Mouse (Mus musculus) MEL (cell line): Measurements from ENCODE around the gene Kctd19. TPM values are rescaled to one million over a fixed set of nuclear protein-coding genes. Genes with fewer than 3 reads are reported as not detected.

Experiments
- DNase-seq: peaks from one replicate; pipeline ENCODE4 v3.0.0; 2011; ENCODE audit warnings: low read depth, low spot score
- H3K27ac ChIP-seq: 2 replicates; pipeline ENCODE4 v1.5.1; 2012; ENCODE audit warnings: low read depth, mild to moderate bottlenecking, control low read depth, low read length, moderate library complexity; ENCODE audit not compliant: control insufficient read depth
- H3K27me3 ChIP-seq, 2 experiments: fragments of 150-350 bp in 1 of 2; sonication (generic) in 1 of 2; 2 replicates each; pipeline ENCODE4 v1.6.1; 2012; ENCODE audit warnings: low read length in 2 of 2, mild to moderate bottlenecking in 2 of 2, improper control_type of control experiment in 1 of 2, moderate library complexity in 1 of 2; ENCODE audit not compliant: insufficient read depth in 2 of 2, control insufficient read depth in 1 of 2
- H3K36me3 ChIP-seq, 2 experiments: 2 replicates each; pipeline ENCODE4 v1.6.1; 2012 to 2014; ENCODE audit warnings: low read length in 2 of 2, improper control_type of control experiment in 1 of 2, inconsistent platforms in 1 of 2, mild to moderate bottlenecking in 1 of 2; ENCODE audit not compliant: insufficient read depth in 2 of 2, control insufficient read depth in 1 of 2
- H3K4me1 ChIP-seq, 2 experiments: fragments of 150-350 bp in 1 of 2; sonication (generic) in 1 of 2; 2 replicates each; pipeline ENCODE4 v1.6.1; 2012; ENCODE audit warnings: low read length in 2 of 2, improper control_type of control experiment in 1 of 2, mild to moderate bottlenecking in 1 of 2; ENCODE audit not compliant: insufficient read depth in 2 of 2, control insufficient read depth in 1 of 2
- H3K4me3 ChIP-seq, 2 experiments: fragments of 150-350 bp in 1 of 2; sonication (generic) in 1 of 2; 2 replicates each; pipeline ENCODE4 v1.5.1; 2012; ENCODE audit warnings: low read depth in 2 of 2, low read length in 2 of 2, mild to moderate bottlenecking in 2 of 2, moderate library complexity in 2 of 2, control low read depth in 1 of 2, improper control_type of control experiment in 1 of 2; ENCODE audit not compliant: control insufficient read depth in 1 of 2, insufficient read depth in 1 of 2
- H3K79me2 ChIP-seq: 2 replicates; pipeline ENCODE4 v1.6.1; 2012; ENCODE audit warnings: mild to moderate bottlenecking, low read length, moderate library complexity; ENCODE audit not compliant: control insufficient read depth, poor library complexity, insufficient read depth
- H3K9ac ChIP-seq: 2 replicates; pipeline ENCODE4 v1.6.1; 2012; ENCODE audit warnings: low read depth, mild to moderate bottlenecking, control low read depth, low read length, moderate library complexity; ENCODE audit not compliant: control insufficient read depth, poor library complexity, severe bottlenecking
- H3K9me3 ChIP-seq: fragments of 150-350 bp; sonication (generic); replicated peaks from 2 replicates; pipeline ENCODE4 v1.6.1; 2012; ENCODE audit warnings: mild to moderate bottlenecking, low read length, improper control_type of control experiment, moderate library complexity; ENCODE audit not compliant: insufficient read depth
- CTCF ChIP-seq, 3 experiments: IDR thresholded peaks in 2 of 3; conservative IDR thresholded peaks in 1 of 3; 2 replicates each; pipeline ENCODE4 v1.5.1; 2011 to 2012; ENCODE audit warnings: low read length in 3 of 3, low read depth in 2 of 3, mild to moderate bottlenecking in 2 of 3, improper control_type of control experiment in 1 of 3, inconsistent platforms in 1 of 3, mixed read lengths in 1 of 3, moderate library complexity in 1 of 3; ENCODE audit not compliant: control insufficient read depth in 1 of 3, insufficient read depth in 1 of 3, poor library complexity in 1 of 3, severe bottlenecking in 1 of 3
- E2F4 ChIP-seq: IDR thresholded peaks from 2 replicates; pipeline ENCODE4 v1.6.1; 2011; ENCODE audit warnings: low read depth, low read length, improper control_type of control experiment, borderline replicate concordance
- EP300 ChIP-seq, 2 experiments: IDR thresholded peaks; 2 replicates each; pipeline ENCODE4 v1.6.1; 2011; ENCODE audit warnings: improper control_type of control experiment in 2 of 2, low read length in 2 of 2, low read depth in 1 of 2, mild to moderate bottlenecking in 1 of 2
- GATA1 ChIP-seq: IDR thresholded peaks from 2 replicates; pipeline ENCODE4 v1.6.1; 2011; ENCODE audit warnings: low read depth, low read length, improper control_type of control experiment
- HCFC1 ChIP-seq: IDR thresholded peaks from 2 replicates; pipeline ENCODE4 v1.6.1; 2012; ENCODE audit warnings: low read depth, mild to moderate bottlenecking, inconsistent platforms, low read length, improper control_type of control experiment, moderate library complexity
- JUND ChIP-seq: IDR thresholded peaks from 2 replicates; pipeline ENCODE4 v1.6.1; 2011; ENCODE audit warnings: low read depth, mild to moderate bottlenecking, improper control_type of control experiment, low read length
- KAT2A ChIP-seq: conservative IDR thresholded peaks from 2 replicates; pipeline ENCODE4 v1.6.1; 2012; ENCODE audit warnings: low read depth, low read length, improper control_type of control experiment, inconsistent platforms
- MAFK ChIP-seq: IDR thresholded peaks from 2 replicates; pipeline ENCODE4 v1.6.1; 2011; ENCODE audit warnings: low read depth, mild to moderate bottlenecking, low read length, improper control_type of control experiment, borderline replicate concordance
- MAX ChIP-seq: IDR thresholded peaks from 2 replicates; pipeline ENCODE4 v1.6.1; 2011; ENCODE audit warnings: low read length, improper control_type of control experiment
- MXI1 ChIP-seq: IDR thresholded peaks from 2 replicates; pipeline ENCODE4 v1.6.1; 2011; ENCODE audit warnings: mild to moderate bottlenecking, low read depth, low read length, improper control_type of control experiment
- MYB ChIP-seq: IDR thresholded peaks from 2 replicates; pipeline ENCODE4 v1.6.1; 2011; ENCODE audit warnings: mild to moderate bottlenecking, low read depth, low read length, improper control_type of control experiment
- NRF1 ChIP-seq: IDR thresholded peaks from 2 replicates; pipeline ENCODE4 v1.6.1; 2014; ENCODE audit warnings: low read depth, mild to moderate bottlenecking, inconsistent platforms, low read length, improper control_type of control experiment, moderate library complexity; ENCODE audit not compliant: poor library complexity, insufficient read depth, severe bottlenecking
- POLR2AphosphoS2 ChIP-seq: IDR thresholded peaks from 2 replicates; pipeline ENCODE4 v1.6.1; 2011; ENCODE audit warnings: low read length, improper control_type of control experiment
- POLR2AphosphoS5 ChIP-seq: IDR thresholded peaks from 2 replicates; pipeline ENCODE4 v1.6.1; 2012; ENCODE audit warnings: low read depth, borderline replicate concordance, mild to moderate bottlenecking, inconsistent platforms, low read length, moderate library complexity, mixed read lengths
- RAD21 ChIP-seq: IDR thresholded peaks from 2 replicates; pipeline ENCODE4 v1.6.1; 2011; ENCODE audit warnings: mild to moderate bottlenecking, low read depth, low read length, improper control_type of control experiment
- RCOR1 ChIP-seq: IDR thresholded peaks from 2 replicates; pipeline ENCODE4 v1.6.1; 2012; ENCODE audit warnings: low read depth, mild to moderate bottlenecking, inconsistent platforms, low read length, improper control_type of control experiment
- SIN3A ChIP-seq: IDR thresholded peaks from 2 replicates; pipeline ENCODE4 v1.6.1; 2012; ENCODE audit warnings: low read length, improper control_type of control experiment, inconsistent platforms
- SMC3 ChIP-seq: IDR thresholded peaks from 2 replicates; pipeline ENCODE4 v1.6.1; 2011; ENCODE audit warnings: low read depth, low read length, improper control_type of control experiment
- TAL1 ChIP-seq: IDR thresholded peaks from 2 replicates; pipeline ENCODE4 v1.6.1; 2012; ENCODE audit warnings: mild to moderate bottlenecking, inconsistent platforms, low read length, moderate library complexity, mixed read lengths
- TCF12 ChIP-seq: IDR thresholded peaks from 2 replicates; pipeline ENCODE4 v1.6.1; 2014; ENCODE audit warnings: low read depth, mild to moderate bottlenecking, inconsistent platforms, low read length, improper control_type of control experiment, moderate library complexity
- ZC3H11A ChIP-seq: IDR thresholded peaks from 2 replicates; pipeline ENCODE4 v1.6.1; 2012; ENCODE audit warnings: low read depth, mild to moderate bottlenecking, inconsistent platforms, low read length, improper control_type of control experiment
- ZMIZ1 ChIP-seq: IDR thresholded peaks from 2 replicates; pipeline ENCODE4 v1.6.1; 2012; ENCODE audit warnings: low read depth, mild to moderate bottlenecking, inconsistent platforms, low read length, improper control_type of control experiment, moderate library complexity
- polyA plus RNA-seq, 2 experiments: library from polyadenylated mRNA; stranded (reverse) in 1 of 2; unstranded in 1 of 2; fragments of >175 nt in 1 of 2; fragments of >200 nt in 1 of 2; gene quantifications; 2 replicates each; pipeline versions ENCODE4 v1.2.1 to v1.2.4; 2012; ENCODE audit warnings: low replicate concordance in 2 of 2, low read depth in 1 of 2; ENCODE audit not compliant: insufficient read length in 2 of 2, insufficient read depth in 1 of 2, missing spikeins in 1 of 2
- total RNA-seq: library from RNA; depleted of rRNA; stranded (reverse); fragments of 300-350 nt; gene quantifications from 2 replicates; pipeline ENCODE4 v1.2.3, GENCODE M21; 2012

The Kctd19 gene
- total and polyA plus RNA-seq, 3 experiments, result not detected

DNA sequence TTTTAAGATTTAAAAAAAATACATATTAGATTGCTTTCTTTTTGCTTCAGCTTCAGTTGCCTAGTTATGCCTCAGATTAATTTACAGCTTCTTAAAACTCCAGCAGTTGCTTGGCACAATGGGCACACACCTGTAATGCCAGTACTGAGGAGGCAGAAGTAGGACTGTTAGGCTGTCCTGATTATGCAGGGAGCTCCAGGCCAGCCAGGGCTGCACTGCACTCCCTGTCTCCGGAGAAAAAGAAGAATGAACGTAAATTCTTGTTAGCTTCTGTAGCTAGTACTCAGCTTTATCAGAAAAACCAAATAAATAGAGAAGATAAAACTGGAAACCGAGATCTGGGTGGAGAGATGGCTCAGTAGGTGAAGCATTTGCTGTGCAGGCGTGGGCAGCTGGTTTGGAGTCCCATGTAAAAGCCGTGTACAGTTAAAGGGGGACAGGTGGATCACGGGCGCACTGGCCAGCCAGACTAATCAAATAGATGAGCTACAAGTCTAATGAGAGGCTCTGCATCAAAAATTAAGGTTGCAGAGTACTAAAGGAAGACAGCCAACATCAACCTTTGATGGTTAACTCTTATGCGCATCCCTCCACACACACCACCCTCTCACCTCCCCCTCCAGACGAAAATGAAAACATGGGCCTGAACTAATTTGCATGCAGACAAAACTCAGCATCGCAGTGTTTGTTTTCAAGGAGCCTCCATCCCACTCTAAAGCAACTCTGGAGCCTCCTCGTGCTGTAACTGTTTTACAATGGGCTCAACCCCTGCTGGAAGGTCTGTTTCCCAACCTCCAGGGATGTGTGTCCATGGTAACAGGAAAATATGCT is 32.2 kb upstream of the Kctd19 start:
- no peak overlapping the region for H3K4me3 ChIP-seq
- no peaks in the 10 kb centered on the region for H3K9me3 ChIP-seq
- no peak overlapping the region for H3K27ac ChIP-seq
- TF ChIP-seq RCOR1 (no peak), MXI1 (no peak), E2F4 (no peak), NRF1 (no peak), POLR2AphosphoS2 (no peak)
- peaks cover 0 to 6% of the 10 kb centered on the region in 2 experiments; a peak in 2 of 4 replicates for H3K36me3 ChIP-seq
- no peaks in the 10 kb centered on the region for H3K79me2 ChIP-seq
- H3K4me1 ChIP-seq, result 0 out of 4 replicates have a peak, but pooled peaks cover 0 to 7% of the 10 kb centered on the region in 2 experiments
- DNase-seq, result no peak
- no peak overlapping the region for H3K9ac ChIP-seq
- peaks cover 15 to 18% of the 10 kb centered on the region in 2 experiments for H3K27me3 ChIP-seq

DNA sequence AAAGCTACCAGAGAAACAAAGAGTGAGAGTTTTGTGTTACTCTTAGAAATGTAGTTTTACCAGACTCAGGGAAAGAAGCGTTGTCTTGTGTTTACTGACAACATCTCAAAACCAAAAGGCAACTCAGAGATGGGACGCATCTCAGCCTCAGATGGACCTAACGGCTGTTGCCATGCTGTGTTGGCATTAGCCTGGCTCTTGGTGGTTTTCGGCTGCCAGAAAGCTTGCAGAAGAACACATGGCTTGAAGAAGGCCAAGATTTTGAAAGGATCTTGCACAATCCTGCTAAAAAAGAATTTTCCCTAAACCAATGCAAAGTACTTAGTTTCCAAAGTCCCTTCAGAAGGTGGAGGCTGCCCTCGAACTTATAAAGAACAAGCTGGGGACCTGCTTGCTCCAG is 29.4 kb upstream of the Kctd19 start:
- no peak overlapping the region for H3K9ac ChIP-seq
- DNase-seq, result no peak

DNA sequence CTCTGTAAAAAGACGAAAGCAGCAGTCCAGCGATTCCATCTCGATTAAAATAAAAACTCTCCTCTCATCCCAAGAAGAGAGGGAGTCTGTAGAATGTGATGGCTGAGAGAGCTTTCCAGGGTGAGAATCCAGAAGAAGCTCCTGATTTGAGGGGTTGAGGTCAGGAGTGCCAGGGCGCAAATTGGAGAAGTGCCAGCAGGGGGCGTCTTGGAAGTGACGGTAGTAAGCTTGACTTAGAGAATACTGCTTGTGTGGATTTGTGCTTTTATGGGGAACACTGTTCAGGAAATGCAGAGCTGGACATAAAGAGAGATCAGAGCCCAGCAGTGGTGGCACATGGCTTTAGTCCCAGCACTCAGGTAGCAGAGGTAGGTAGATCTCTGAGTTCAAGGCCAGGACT is 28.1 kb upstream of the Kctd19 start:
- peak; percentile 71 for DNase-seq
- no peak for TF ChIP-seq ZMIZ1
- TF ChIP-seq CTCF (IDR thresholded peaks at IDR 0.05 in 2 of 3, conservative IDR thresholded peaks at IDR 0.05 in 1 of 3; ENCODE audit: control insufficient read depth in 1 of 3, insufficient read depth in 1 of 3, low read depth in 2 of 3, low read length in 3 of 3, poor library complexity in 1 of 3, severe bottlenecking in 1 of 3), result peak; percentile 70 to 80 (median 78)
- TF ChIP-seq RAD21, result peak; percentile 27
- no peak for TF ChIP-seq NRF1
- peak; percentile 71 for TF ChIP-seq SMC3
- TF ChIP-seq JUND, result no peak
- TF ChIP-seq EP300 (IDR thresholded peaks at IDR 0.05; ENCODE audit: low read depth in 1 of 2, low read length in 2 of 2), result no peak
- TF ChIP-seq MAX, result no peak
- no peak for TF ChIP-seq GATA1
- no peak for TF ChIP-seq RCOR1
- Histone ChIP-seq H3K27me3 (peaks cover 17% of the 10 kb centered on the region in 2 experiments), H3K4me1 (no peaks in the 10 kb centered on the region), H3K9me3 (no peaks in the 10 kb centered on the region), H3K36me3 (no peaks in the 10 kb centered on the region), H3K4me3 (no peak overlapping the region), H3K27ac (no peak overlapping the region), H3K9ac (no peak overlapping the region), H3K79me2 (no peaks in the 10 kb centered on the region)

More for the DNA sequence above, 29.4 kb upstream of the Kctd19 start:
- no peak overlapping the region for H3K4me3 ChIP-seq
- H3K4me1 ChIP-seq, result no peaks in the 10 kb centered on the region
- no peaks in the 10 kb centered on the region for H3K36me3 ChIP-seq
- H3K27ac ChIP-seq, result no peak overlapping the region
- no peaks in the 10 kb centered on the region for H3K79me2 ChIP-seq
- peaks cover 12 to 17% of the 10 kb centered on the region in 2 experiments for H3K27me3 ChIP-seq
- TF ChIP-seq E2F4 (no peak), ZMIZ1 (no peak), POLR2AphosphoS5 (no peak), MAFK (no peak), MYB (no peak), HCFC1 (no peak), ZC3H11A (no peak), KAT2A (no peak), TCF12 (no peak), EP300 (IDR thresholded peaks at IDR 0.05; ENCODE audit: low read depth in 1 of 2, low read length in 2 of 2) (no peak), SIN3A (no peak), RAD21 (no peak), TAL1 (no peak), SMC3 (no peak), JUND (no peak)
- no peaks in the 10 kb centered on the region for H3K9me3 ChIP-seq
